Comparison of ENCODE assay signal across 10 mouse cellular contexts in the genomic region with DNA sequence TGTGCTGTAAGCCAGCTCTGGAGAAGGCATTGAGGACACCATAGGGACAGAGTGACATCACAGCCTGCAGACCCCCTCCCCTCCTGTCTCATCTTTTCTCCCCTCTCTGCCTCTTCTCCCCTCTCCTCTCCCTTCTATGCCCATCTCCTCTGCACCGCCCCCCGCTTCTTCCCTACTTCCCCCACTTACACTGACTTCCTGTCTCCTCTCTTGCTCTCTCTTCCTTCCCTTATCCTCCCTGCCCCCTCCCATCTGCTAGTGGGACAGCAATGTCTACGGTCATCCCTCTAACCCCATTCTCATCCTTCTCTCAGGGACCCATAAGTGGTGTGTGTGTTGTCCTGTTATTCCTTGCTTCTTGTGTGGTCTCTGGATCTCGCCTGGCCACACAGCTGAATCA. TPM values are rescaled to one million over a fixed set of nuclear protein-coding genes. Genes with fewer than 3 reads are reported as not detected.
DNase-seq lines count a peak whose midpoint lies in the region; ATAC-seq and TF ChIP-seq lines count a peak whose summit lies in the region.
"Had no signal": no experiment of that assay in that cellular context is flagged by ENCODE, and none has a peak within 500 bp of the region (broad histone marks: within the 10 kb centered on the region; RNA-seq: fewer than 3 reads in every experiment).

No protein-coding gene starts in this region.

- no peak for ATAC-seq in forebrain, embryonic 15.5 days (replicated peaks)
- no peak for ATAC-seq in liver, embryonic 11.5 days (replicated peaks; ENCODE audit: low FRiP score)
- peak; percentile 42; the same call in 1 of the 2 replicates for ATAC-seq in intestine, embryonic 16.5 days
- ATAC-seq: forebrain, embryonic 16.5 days had no signal

- no peak for TF ChIP-seq POLR2A in small intestine, adult 2 months (IDR thresholded peaks at IDR 0.05; ENCODE audit: low read depth, low read length)

- 91% methylated on average over 4 of the region's 4 CpGs for WGBS in forebrain, embryonic 10.5 days
- 91% methylated on average over 4 of the region's 4 CpGs for WGBS in forebrain, embryonic 15.5 days
- WGBS in liver, embryonic 11.5 days, result 43% methylated on average over 4 of the region's 4 CpGs
- WGBS in intestine, embryonic 16.5 days, result 69% methylated on average over 4 of the region's 4 CpGs
- 80% methylated on average over 4 of the region's 4 CpGs for WGBS in small intestine, adult 2 months

- H3K36me3 ChIP-seq in forebrain, embryonic 10.5 days (replicated peaks), result no peaks in the 10 kb centered on the region
- H3K36me3 ChIP-seq in forebrain, embryonic 15.5 days, result no peaks in the 10 kb centered on the region
- H3K36me3 ChIP-seq in liver, embryonic 11.5 days (ENCODE audit: control insufficient read depth, insufficient read depth, low read length), result no peaks in the 10 kb centered on the region
- no peaks in the 10 kb centered on the region for H3K36me3 ChIP-seq in intestine, embryonic 16.5 days (ENCODE audit: control insufficient read depth, insufficient read depth, low read length)
- H3K36me3 ChIP-seq in small intestine, adult 2 months (ENCODE audit: control insufficient read depth, insufficient read depth, low read length), result no peaks in the 10 kb centered on the region

- no peak overlapping the region for H3K4me2 ChIP-seq in forebrain, embryonic 15.5 days (replicated peaks)
- H3K4me2 ChIP-seq in liver, embryonic 11.5 days, result peak overlapping the region; percentile 35; the same call in 1 of the 2 replicates
- H3K4me2 ChIP-seq in intestine, embryonic 16.5 days (ENCODE audit: low read depth, low read length), result peak overlapping the region; percentile 19

- 0 out of 2 replicates have a peak overlapping the region, but pooled peaks have one; percentile 26 for H3K27ac ChIP-seq in forebrain, embryonic 10.5 days
- H3K27ac ChIP-seq in forebrain, embryonic 15.5 days (replicated peaks), result no peak overlapping the region
- H3K27ac ChIP-seq in liver, embryonic 11.5 days (ENCODE audit: low read depth, low read length), result peak overlapping the region; percentile 62
- H3K27ac ChIP-seq in intestine, embryonic 16.5 days (ENCODE audit: low read length), result peak overlapping the region; percentile 61; the same call in 1 of the 2 replicates
- H3K27ac ChIP-seq in small intestine, adult 2 months (ENCODE audit: insufficient read depth, low read depth, low read length), result peak overlapping the region; percentile 32

- no peak for TF ChIP-seq CTCF in small intestine, adult 2 months (IDR thresholded peaks at IDR 0.05; ENCODE audit: extremely low read depth, insufficient read length, insufficient replicate concordance, low read depth, low read length)

- H3K27me3 ChIP-seq in forebrain, embryonic 10.5 days (ENCODE audit: poor library complexity, severe bottlenecking), result no peaks in the 10 kb centered on the region
- no peaks in the 10 kb centered on the region for H3K27me3 ChIP-seq in forebrain, embryonic 15.5 days
- no peaks in the 10 kb centered on the region for H3K27me3 ChIP-seq in liver, embryonic 11.5 days (replicated peaks; ENCODE audit: control insufficient read depth, insufficient read depth, low read length)
- no peaks in the 10 kb centered on the region for H3K27me3 ChIP-seq in intestine, embryonic 16.5 days (replicated peaks; ENCODE audit: control insufficient read depth, insufficient read depth, low read length)
- no peaks in the 10 kb centered on the region for H3K27me3 ChIP-seq in small intestine, adult 2 months (ENCODE audit: control insufficient read depth, insufficient read depth, low read length)

- peaks cover 20% of the 10 kb centered on the region for H3K4me1 ChIP-seq in forebrain, embryonic 10.5 days
- no peaks in the 10 kb centered on the region for H3K4me1 ChIP-seq in forebrain, embryonic 15.5 days
- peaks cover 4% of the 10 kb centered on the region; the same call in 1 of the 2 replicates for H3K4me1 ChIP-seq in liver, embryonic 11.5 days (replicated peaks; ENCODE audit: control insufficient read depth, insufficient read depth, low read length)
- peaks cover 8% of the 10 kb centered on the region for H3K4me1 ChIP-seq in intestine, embryonic 16.5 days (ENCODE audit: control insufficient read depth, insufficient read depth, low read length)
- H3K4me1 ChIP-seq in small intestine, adult 2 months (ENCODE audit: control insufficient read depth, insufficient read depth, insufficient read length, low read length), result peaks cover 10% of the 10 kb centered on the region; the same call in 1 of the 2 replicates

- no peak for DNase-seq in forebrain, embryonic 10.5 days (ENCODE audit: extremely low spot score, low spot score)
- no peak for DNase-seq in liver, embryonic 11.5 days (ENCODE audit: low spot score)
- no peak for DNase-seq in liver
- DNase-seq in embryo, embryonic 11 days, result no peak
- DNase-seq in adrenal gland, postnatal 14 days, result no peak

- H3K9ac ChIP-seq in forebrain, embryonic 15.5 days (replicated peaks), result no peak overlapping the region
- H3K9ac ChIP-seq in liver, embryonic 11.5 days (ENCODE audit: low read depth, low read length), result 0 out of 2 replicates have a peak overlapping the region, but pooled peaks have one; percentile 20
- peak overlapping the region; percentile 45; the same call in 1 of the 2 replicates for H3K9ac ChIP-seq in intestine, embryonic 16.5 days (ENCODE audit: low read depth, low read length)

- H3K9me3 ChIP-seq in forebrain, embryonic 10.5 days, result 0 out of 2 replicates have a peak, but pooled peaks cover 4% of the 10 kb centered on the region
- no peaks in the 10 kb centered on the region for H3K9me3 ChIP-seq in forebrain, embryonic 15.5 days
- H3K9me3 ChIP-seq in liver, embryonic 11.5 days (ENCODE audit: control insufficient read depth, low read length), result peaks cover 3% of the 10 kb centered on the region; the same call in 1 of the 2 replicates
- H3K9me3 ChIP-seq in intestine, embryonic 16.5 days (ENCODE audit: control insufficient read depth, low read length), result 0 out of 2 replicates have a peak, but pooled peaks cover 3% of the 10 kb centered on the region

- H3K4me3 ChIP-seq in forebrain, embryonic 10.5 days, result no peak overlapping the region
- H3K4me3 ChIP-seq in forebrain, embryonic 15.5 days, result no peak overlapping the region
- H3K4me3 ChIP-seq in liver, embryonic 11.5 days (ENCODE audit: low read depth, low read length), result no peak overlapping the region
- H3K4me3 ChIP-seq in intestine, embryonic 16.5 days (ENCODE audit: low read length), result no peak overlapping the region
- no peak overlapping the region for H3K4me3 ChIP-seq in small intestine, adult 2 months (ENCODE audit: low read depth, low read length)

RNA-seq across cellular contexts. Expression of a gene that starts 17.1 kb away (rescaled TPM):
- 7.1 and 7.9 TPM in 2 replicates for polyA plus RNA-seq in forebrain, embryonic 10.5 days (2016; fragmentation: Nextera tagmentation; extraction: Ambion mirVana)
- polyA plus RNA-seq in forebrain, embryonic 15.5 days (2015; fragmentation: Nextera tagmentation; extraction: Ambion mirVana), result 5.3 and 6.8 TPM in 2 replicates
- 13.4 and 14.3 TPM in 2 replicates for polyA plus RNA-seq in liver, embryonic 11.5 days (2014; fragmentation: Nextera tagmentation; extraction: Ambion mirVana)
- polyA plus RNA-seq in intestine, embryonic 16.5 days (2015; fragmentation: Nextera tagmentation; extraction: Ambion mirVana), result 13.5 and 17.8 TPM in 2 replicates
- polyA plus RNA-seq in small intestine, adult 2 months (2012; rRNA removed), result 12.3 and 18.3 TPM in 2 replicates
- 12.1 and 12.4 TPM in 2 replicates for total RNA-seq in adrenal gland, postnatal 14 days (2021)

RNA-seq across cellular contexts. Expression of a gene that starts 31.5 kb away (rescaled TPM):
- 1.5 and 2.3 TPM in 2 replicates for polyA plus RNA-seq in forebrain, embryonic 10.5 days (2016; fragmentation: Nextera tagmentation; extraction: Ambion mirVana)
- polyA plus RNA-seq in forebrain, embryonic 15.5 days (2015; fragmentation: Nextera tagmentation; extraction: Ambion mirVana), result 3.2 and 3.4 TPM in 2 replicates
- 4.6 and 5.0 TPM in 2 replicates for polyA plus RNA-seq in liver, embryonic 11.5 days (2014; fragmentation: Nextera tagmentation; extraction: Ambion mirVana)
- 7.1 and 7.3 TPM in 2 replicates for polyA plus RNA-seq in intestine, embryonic 16.5 days (2015; fragmentation: Nextera tagmentation; extraction: Ambion mirVana)
- polyA plus RNA-seq in small intestine, adult 2 months (2012; rRNA removed), result 3.3 and 4.3 TPM in 2 replicates
- 23.7 and 29.2 TPM in 2 replicates for total RNA-seq in adrenal gland, postnatal 14 days (2021)
- total RNA-seq: hematopoietic stem cell, adult 5-6 weeks had no signal

RNA-seq across cellular contexts. Expression of a gene that starts 40.6 kb away (rescaled TPM):
- polyA plus RNA-seq in forebrain, embryonic 10.5 days (2016; fragmentation: Nextera tagmentation; extraction: Ambion mirVana), result 19.0 and 19.2 TPM in 2 replicates
- 28.9 and 31.6 TPM in 2 replicates for polyA plus RNA-seq in forebrain, embryonic 15.5 days (2015; fragmentation: Nextera tagmentation; extraction: Ambion mirVana)
- 21.1 and 21.6 TPM in 2 replicates for polyA plus RNA-seq in liver, embryonic 11.5 days (2014; fragmentation: Nextera tagmentation; extraction: Ambion mirVana)
- polyA plus RNA-seq in intestine, embryonic 16.5 days (2015; fragmentation: Nextera tagmentation; extraction: Ambion mirVana), result 38.7 and 44.1 TPM in 2 replicates
- 73.6 and 158 TPM in 2 replicates for polyA plus RNA-seq in small intestine, adult 2 months (2012; rRNA removed)
- 25.3 and 28.4 TPM in 2 replicates for total RNA-seq in adrenal gland, postnatal 14 days (2021)

RNA-seq across cellular contexts. Expression of a gene that starts 57.6 kb away (rescaled TPM):
- 0.47 and 1.0 TPM in 2 replicates for polyA plus RNA-seq in forebrain, embryonic 10.5 days (2016; fragmentation: Nextera tagmentation; extraction: Ambion mirVana)
- polyA plus RNA-seq in forebrain, embryonic 15.5 days (2015; fragmentation: Nextera tagmentation; extraction: Ambion mirVana), result 2.6 TPM in 2 replicates
- polyA plus RNA-seq in liver, embryonic 11.5 days (2014; fragmentation: Nextera tagmentation; extraction: Ambion mirVana), result 23.3 and 27.8 TPM in 2 replicates
- 226 and 234 TPM in 2 replicates for polyA plus RNA-seq in intestine, embryonic 16.5 days (2015; fragmentation: Nextera tagmentation; extraction: Ambion mirVana)
- polyA plus RNA-seq in small intestine, adult 2 months (2012; rRNA removed), result 372 and 739 TPM in 2 replicates
- total RNA-seq in adrenal gland, postnatal 14 days (2021), result 51.1 and 59.7 TPM in 2 replicates
